Mouse (Mus musculus) Muller cell, postnatal 12 days (primary cell): ENCODE data around the gene Pdcd6ip.
"Not testable (repeated sequence)": the region's sequence is repeated elsewhere in the genome, so short reads cannot be mapped to it uniquely, and the experiment has no call there.

Experiments
- DNase-seq: peaks from one replicate; pipeline ENCODE4 v3.0.0-alpha.2; 2015; ENCODE audit errors: inconsistent ontology term

The Pdcd6ip gene

GRCm38 (mm10) chr9:113707481-113708360, at the start of gene Pdcd6ip:
Gene Pdcd6ip (minus strand): TSS chr9:113708259.
- peak; percentile 94 for DNase-seq

GRCm38 (mm10) chr9:113755888-113756719, 48.0 kb upstream of the Pdcd6ip start:
- DNase-seq, result peak; percentile 68

- peak; percentile 67 for DNase-seq
Observed at GRCm38 (mm10) chr9:113749356-113749755, 41.3 kb upstream of the Pdcd6ip start.

- DNase-seq, result no peak
Observed at GRCm38 (mm10) chr9:113743291-113743690, 35.2 kb upstream of the Pdcd6ip start.

GRCm38 (mm10) chr9:113742361-113742794, 34.3 kb upstream of the Pdcd6ip start:
- peak; percentile 66 for DNase-seq

GRCm38 (mm10) chr9:113741637-113742137, 33.6 kb upstream of the Pdcd6ip start:
- no peak for DNase-seq

- DNase-seq, result peak; percentile 91
Observed at GRCm38 (mm10) chr9:113741108-113741636, 33.1 kb upstream of the Pdcd6ip start, which contains the start of gene Clasp2. Gene Clasp2 (plus strand): TSS chr9:113741473.

- no peak for DNase-seq
Observed at GRCm38 (mm10) chr9:113738941-113739340, 30.9 kb upstream of the Pdcd6ip start.

- peak; percentile 85 for DNase-seq
Observed at GRCm38 (mm10) chr9:113738021-113738420, 30.0 kb upstream of the Pdcd6ip start.

- no peak for DNase-seq
Observed at GRCm38 (mm10) chr9:113735920-113736319, 27.9 kb upstream of the Pdcd6ip start.

- no peak for DNase-seq
Observed at GRCm38 (mm10) chr9:113731540-113731939, 23.5 kb upstream of the Pdcd6ip start.

GRCm38 (mm10) chr9:113726991-113727680, 19.1 kb upstream of the Pdcd6ip start:
- no peak for DNase-seq

- no peak for DNase-seq
Observed at GRCm38 (mm10) chr9:113726131-113726530, 18.1 kb upstream of the Pdcd6ip start.

GRCm38 (mm10) chr9:113725609-113726008, 17.6 kb upstream of the Pdcd6ip start:
- not testable (repeated sequence) for DNase-seq

- DNase-seq, result no peak
Observed at GRCm38 (mm10) chr9:113724646-113725045, 16.6 kb upstream of the Pdcd6ip start.

GRCm38 (mm10) chr9:113719063-113719462, 11.0 kb upstream of the Pdcd6ip start:
- DNase-seq, result peak; percentile 62

GRCm38 (mm10) chr9:113710871-113711270, 2.8 kb upstream of the Pdcd6ip start:
- DNase-seq, result no peak

GRCm38 (mm10) chr9:113708361-113709280, 562 bp upstream of the Pdcd6ip start:
- no peak for DNase-seq

GRCm38 (mm10) chr9:113706841-113707240, 1.2 kb downstream of the Pdcd6ip start:
- DNase-seq, result peak; percentile 33

GRCm38 (mm10) chr9:113706108-113706507, 2.0 kb downstream of the Pdcd6ip start:
- DNase-seq, result no peak
